Mouse (Mus musculus) kidney, adult 2 months (tissue): ENCODE measurements around the gene Arpc4.

Experiments
- CTCF ChIP-seq: fragments of 200-500 bp; conservative IDR thresholded peaks from 2 replicates; pipeline ENCODE4 v1.5.1; 2011; ENCODE audit warnings: low read depth, mild to moderate bottlenecking, control low read depth, low read length, moderate library complexity, mixed read lengths; ENCODE audit not compliant: insufficient read depth, insufficient read length
- POLR2A ChIP-seq: fragments of 200-500 bp; IDR thresholded peaks from one replicate; pipeline ENCODE4 v1.6.1; 2011; ENCODE audit warnings: low read depth, low read length, control low read depth

- TF ChIP-seq POLR2A: no peak
- TF ChIP-seq CTCF: no peak
These were observed 781 bp upstream of the Arpc4 start for GRCm38 (mm10) chr6:113377172-113377495.
